Mouse (Mus musculus) spleen, adult 2 months (tissue): ENCODE measurements around the gene Nup107. TPM values are rescaled to one million over a fixed set of nuclear protein-coding genes. Genes with fewer than 3 reads are reported as not detected.

Experiments used
- DNase-seq, 2 experiments: peaks; one replicate each; pipeline versions ENCODE4 v3.0.0 to v3.0.0-alpha.2; 2012 to 2021; ENCODE audit warnings: low spot score in 2 of 2, low read depth in 1 of 2
- H3K27ac ChIP-seq: fragments of 200-500 bp; 2 replicates; pipeline ENCODE4 v1.5.1; 2012; ENCODE audit warnings: low read length, inconsistent platforms; ENCODE audit not compliant: insufficient read depth
- H3K27me3 ChIP-seq: fragments of 200-500 bp; 2 replicates; pipeline ENCODE4 v1.6.1; 2012; ENCODE audit warnings: mild to moderate bottlenecking, moderate library complexity, low read length, inconsistent platforms; ENCODE audit not compliant: control insufficient read depth, insufficient read depth
- H3K36me3 ChIP-seq: fragments of 200-500 bp; 2 replicates; pipeline ENCODE4 v1.6.1; 2012; ENCODE audit warnings: mild to moderate bottlenecking, low read length, inconsistent platforms; ENCODE audit not compliant: control insufficient read depth, insufficient read depth
- H3K4me1 ChIP-seq: fragments of 200-500 bp; 2 replicates; pipeline ENCODE4 v1.6.1; 2011; ENCODE audit warnings: inconsistent platforms; ENCODE audit not compliant: control insufficient read depth, insufficient read depth, insufficient read length
- H3K4me3 ChIP-seq: fragments of 200-500 bp; 2 replicates; pipeline ENCODE4 v1.5.1; 2011; ENCODE audit warnings: mild to moderate bottlenecking, inconsistent platforms; ENCODE audit not compliant: insufficient read depth, insufficient read length; ENCODE audit errors: extremely low read depth
- CTCF ChIP-seq: fragments of 200-500 bp; IDR thresholded peaks from 2 replicates; pipeline ENCODE4 v1.5.1; 2011; ENCODE audit warnings: mild to moderate bottlenecking, inconsistent platforms; ENCODE audit not compliant: insufficient read depth, insufficient read length, insufficient replicate concordance; ENCODE audit errors: extremely low read depth
- POLR2A ChIP-seq: fragments of 200-500 bp; IDR thresholded peaks from 2 replicates; pipeline ENCODE4 v1.6.1; 2011; ENCODE audit warnings: low read depth, low read length, inconsistent platforms
- WGBS: fragments of 180-500 bp; shearing (Covaris S2); methylation state at CpG from one replicate; pipeline ENCODE4 v1.1.7; 2018; 5-methylcytosine and 5-hydroxymethylcytosine counted together
- polyA plus RNA-seq: library from polyadenylated mRNA; depleted of rRNA; stranded (reverse); fragments of >200 nt; gene quantifications from 2 replicates; pipeline ENCODE4 v1.2.3, GENCODE M21; 2012

Gene Nup107
- polyA plus RNA-seq, 1 experiment = 5.8 TPM

- no peak overlapping the region for H3K4me3 ChIP-seq
- TF ChIP-seq CTCF (no peak), POLR2A (no peak)
- peaks cover 35% of the 10 kb centered on the region for H3K36me3 ChIP-seq
- H3K27ac ChIP-seq = no peak overlapping the region
- no peak for DNase-seq
- WGBS = 87% methylated on average over 6 of the region's 6 CpGs
- no peaks in the 10 kb centered on the region for H3K27me3 ChIP-seq
- H3K4me1 ChIP-seq = peaks cover 24% of the 10 kb centered on the region
These were observed 30.8 kb upstream of the Nup107 start for GRCm38 (mm10) chr10:117823321-117823720.

GRCm38 (mm10) chr10:117818600-117818999, 26.1 kb upstream of the Nup107 start:
- 72% methylated on average over 6 of the region's 6 CpGs for WGBS
- Histone ChIP-seq H3K4me1 (no peaks in the 10 kb centered on the region), H3K27ac (no peak overlapping the region), H3K27me3 (no peaks in the 10 kb centered on the region), H3K4me3 (no peak overlapping the region), H3K36me3 (peaks cover 59% of the 10 kb centered on the region)
- no peak for DNase-seq
- no peak for TF ChIP-seq CTCF
- TF ChIP-seq POLR2A = no peak

DNA sequence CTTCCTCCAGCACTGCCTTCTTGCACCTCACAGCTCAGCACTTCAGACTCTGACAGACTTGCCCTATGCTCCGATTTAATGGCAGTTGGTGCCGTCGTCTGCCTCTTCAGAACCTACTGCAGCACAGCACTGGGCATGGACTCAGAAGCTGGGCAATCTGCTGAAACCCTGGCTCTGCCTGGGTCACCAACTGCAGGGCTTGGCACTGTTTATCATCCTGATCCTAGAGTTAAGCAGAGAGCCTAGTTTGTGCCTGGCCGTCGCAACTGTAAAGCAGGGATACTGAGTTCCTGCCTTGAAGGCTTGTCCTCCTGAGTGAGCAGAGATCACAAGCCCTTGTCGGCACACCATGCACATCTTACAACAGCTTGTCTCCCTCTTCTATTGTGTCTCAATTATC, 24.2 kb upstream of the Nup107 start:
- no peak for DNase-seq
- Histone ChIP-seq H3K27me3 (no peaks in the 10 kb centered on the region), H3K4me3 (no peak overlapping the region), H3K27ac (no peak overlapping the region), H3K36me3 (peaks cover 59% of the 10 kb centered on the region), H3K4me1 (no peaks in the 10 kb centered on the region)
- no peak for TF ChIP-seq CTCF
- no peak for TF ChIP-seq POLR2A
- WGBS = 99% methylated on average over 6 of the region's 6 CpGs

DNA sequence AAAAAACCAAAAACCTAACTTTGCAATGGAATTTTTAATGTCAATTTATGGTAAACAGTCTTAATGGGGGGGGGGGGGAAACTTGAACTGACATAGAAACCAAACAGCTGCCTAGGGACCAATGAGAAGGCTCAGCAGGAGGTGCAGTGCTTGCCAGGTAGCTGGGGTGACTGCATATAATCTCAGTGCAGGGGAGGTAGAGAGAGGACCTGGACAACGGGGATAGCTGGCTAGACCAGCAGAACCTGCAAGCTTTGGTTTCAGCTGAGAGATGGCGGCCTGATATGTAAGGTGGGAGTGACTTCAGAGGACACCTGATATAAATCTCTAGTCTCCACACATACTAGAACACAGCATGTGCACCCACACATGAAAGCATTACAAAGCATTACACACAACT, 20.0 kb upstream of the Nup107 start:
- Histone ChIP-seq H3K27ac (no peak overlapping the region), H3K4me1 (peaks cover 10% of the 10 kb centered on the region; the same call in 1 of the 2 replicates), H3K4me3 (no peak overlapping the region), H3K36me3 (peaks cover 31% of the 10 kb centered on the region), H3K27me3 (no peaks in the 10 kb centered on the region)
- no peak for TF ChIP-seq CTCF
- TF ChIP-seq POLR2A = no peak
- WGBS = 91% methylated on average over 2 of the region's 2 CpGs
- no peak for DNase-seq

DNA sequence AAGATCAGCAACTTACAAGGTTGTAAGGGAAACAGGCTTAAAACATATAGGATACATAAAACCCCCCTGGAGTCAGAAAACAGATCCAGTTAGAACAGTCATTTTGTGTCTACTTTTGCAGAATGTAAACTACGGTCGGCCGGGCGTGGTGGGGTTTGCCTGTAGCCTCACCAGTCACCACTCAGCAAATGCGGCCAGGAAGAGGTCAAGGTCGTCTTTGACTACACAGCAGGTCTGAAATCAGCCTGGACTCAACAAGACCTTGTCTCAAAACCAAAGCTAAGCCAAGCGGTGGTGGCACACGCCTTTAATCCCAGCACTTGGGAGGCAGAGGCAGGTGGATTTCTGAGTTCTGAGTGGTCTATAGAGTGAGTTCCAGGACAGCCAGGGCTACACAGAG, 19.1 kb upstream of the Nup107 start:
- H3K27ac ChIP-seq = no peak overlapping the region
- no peak overlapping the region for H3K4me3 ChIP-seq
- H3K4me1 ChIP-seq = peaks cover 12% of the 10 kb centered on the region; the same call in 1 of the 2 replicates
- no peaks in the 10 kb centered on the region for H3K27me3 ChIP-seq
- WGBS = 91% methylated on average over 8 of the region's 8 CpGs
- peaks cover 24% of the 10 kb centered on the region for H3K36me3 ChIP-seq
- no peak for TF ChIP-seq CTCF
- TF ChIP-seq POLR2A = no peak
- DNase-seq = no peak

DNA sequence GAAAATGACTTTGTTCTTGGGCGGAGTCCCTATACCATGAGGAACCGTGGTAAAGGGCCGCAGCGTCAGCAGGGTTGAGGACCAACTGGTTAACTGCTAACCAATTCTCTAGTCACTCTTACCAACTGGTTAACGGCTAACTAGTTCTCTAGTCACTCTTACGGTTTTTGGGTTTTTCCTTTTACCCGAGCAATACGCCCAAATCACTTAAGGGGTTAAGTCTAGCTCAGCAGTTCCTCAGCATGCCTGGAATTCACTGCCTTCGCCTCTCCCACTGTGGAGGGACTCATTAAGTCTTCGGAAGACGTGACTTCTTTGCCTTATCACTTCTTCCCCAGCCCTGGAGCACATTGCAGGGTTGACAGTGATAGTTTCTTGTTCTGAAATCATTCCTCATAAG, 18.0 kb upstream of the Nup107 start:
- Histone ChIP-seq H3K4me3 (no peak overlapping the region), H3K27ac (no peak overlapping the region), H3K27me3 (no peaks in the 10 kb centered on the region), H3K36me3 (peaks cover 17% of the 10 kb centered on the region), H3K4me1 (peaks cover 12% of the 10 kb centered on the region; the same call in 1 of the 2 replicates)
- no peak for DNase-seq
- TF ChIP-seq POLR2A (no peak), CTCF (no peak)
- 91% methylated on average over 11 of the region's 11 CpGs for WGBS

GRCm38 (mm10) chr10:117808068-117808467, 15.6 kb upstream of the Nup107 start:
- Histone ChIP-seq H3K27me3 (no peaks in the 10 kb centered on the region), H3K36me3 (peaks cover 7% of the 10 kb centered on the region; the same call in 1 of the 2 replicates), H3K4me1 (peaks cover 12% of the 10 kb centered on the region; the same call in 1 of the 2 replicates), H3K4me3 (no peak overlapping the region), H3K27ac (peak overlapping the region; percentile 35; the same call in 1 of the 2 replicates)
- peak; percentile 60 to 68 for DNase-seq
- TF ChIP-seq CTCF = no peak
- no peak for TF ChIP-seq POLR2A
- 17% methylated on average over 6 of the region's 6 CpGs for WGBS
